In the genomic region with DNA sequence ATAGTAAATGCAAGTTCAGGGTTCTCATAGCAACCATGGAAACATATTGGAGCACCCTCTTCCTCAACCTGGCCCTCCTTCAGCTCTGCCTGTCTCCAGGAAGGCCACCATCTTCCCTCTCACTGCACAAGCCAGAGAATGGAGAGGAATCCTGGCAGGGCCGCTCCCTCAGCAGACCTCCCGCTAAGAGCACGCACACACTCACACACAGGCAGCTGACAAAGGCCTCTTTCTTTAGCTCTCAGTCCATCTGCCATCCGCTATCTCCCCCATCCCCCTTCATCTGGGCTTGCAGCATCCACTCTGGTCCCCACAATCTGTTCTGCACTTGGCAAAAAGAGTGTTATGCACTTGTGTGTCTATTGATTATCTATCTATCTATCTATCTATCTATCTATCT, we compare ENCODE assay signal across 8 mouse cellular contexts. TPM values are rescaled to one million over a fixed set of nuclear protein-coding genes. Genes with fewer than 3 reads are reported as not detected.
DNase-seq lines count a peak whose midpoint lies in the region; ATAC-seq and TF ChIP-seq lines count a peak whose summit lies in the region.

No protein-coding gene starts in this region.

- intact Hi-C loops in heart, postnatal 25 days (cut with DNase I): no loop called here

- H3K36me3 ChIP-seq in hindbrain, postnatal 0 days (ENCODE audit: insufficient read depth, low read length): no peaks in the 10 kb centered on the region
- no peaks in the 10 kb centered on the region for H3K36me3 ChIP-seq in midbrain, embryonic 12.5 days

- H3K27me3 ChIP-seq in hindbrain, postnatal 0 days (ENCODE audit: insufficient read depth, low read length): no peaks in the 10 kb centered on the region
- no peaks in the 10 kb centered on the region for H3K27me3 ChIP-seq in midbrain, embryonic 12.5 days

- TF ChIP-seq CTCF in hindbrain, postnatal 0 days (IDR thresholded peaks at IDR 0.05; ENCODE audit: low read depth): no peak

- peak; percentile 67 for DNase-seq in heart, adult 11 months
- DNase-seq in heart, postnatal 25 days (ENCODE audit: low spot score): no peak
- peak; percentile 75 for DNase-seq in hindbrain, postnatal 0 days (ENCODE audit: low spot score)
- no peak for DNase-seq in thymus, postnatal 0 days (ENCODE audit: low spot score)
- no peak for DNase-seq in gastrocnemius, adult 8-10 months (ENCODE audit: low spot score in 2 of 2)
- no peak for DNase-seq in spleen, adult 18-20 months

- H3K27ac ChIP-seq in hindbrain, postnatal 0 days: peak overlapping the region; percentile 71
- no peak overlapping the region; the same call in 1 of the 2 replicates for H3K27ac ChIP-seq in midbrain, embryonic 12.5 days (replicated peaks)

- H3K4me1 ChIP-seq in hindbrain, postnatal 0 days (ENCODE audit: insufficient read depth, low read length): 0 out of 2 replicates have a peak, but pooled peaks cover 9% of the 10 kb centered on the region
- no peaks in the 10 kb centered on the region for H3K4me1 ChIP-seq in midbrain, embryonic 12.5 days

- H3K9ac ChIP-seq in hindbrain, postnatal 0 days (replicated peaks; ENCODE audit: low read length): no peak overlapping the region
- H3K9ac ChIP-seq in midbrain, embryonic 12.5 days (replicated peaks): no peak overlapping the region

- H3K4me3 ChIP-seq in hindbrain, postnatal 0 days (ENCODE audit: low read length): no peak overlapping the region
- no peak overlapping the region for H3K4me3 ChIP-seq in midbrain, embryonic 12.5 days

- ATAC-seq in hindbrain, postnatal 0 days: peak; percentile 88
- ATAC-seq in midbrain, embryonic 12.5 days (ENCODE audit: low FRiP score, low read depth): peak; percentile 81
- no peak for ATAC-seq in inflammation-experienced regulatory T-cells, adult 6 months

- WGBS in hindbrain, postnatal 0 days: 18% methylated on average over 4 of the region's 4 CpGs
- 43% methylated on average over 4 of the region's 4 CpGs for WGBS in midbrain, embryonic 12.5 days

- H3K9me3 ChIP-seq in hindbrain, postnatal 0 days (ENCODE audit: low read length): no peaks in the 10 kb centered on the region
- H3K9me3 ChIP-seq in midbrain, embryonic 12.5 days: no peaks in the 10 kb centered on the region

- H3K4me2 ChIP-seq in hindbrain, postnatal 0 days (ENCODE audit: low read depth, low read length): no peak overlapping the region
- H3K4me2 ChIP-seq in midbrain, embryonic 12.5 days (replicated peaks): no peak overlapping the region

RNA-seq across cellular contexts. Expression of gene Apba2, which starts 50.1 kb away (rescaled TPM):
- total RNA-seq in heart, postnatal 25 days (2021): under 1 TPM; 0.44 to 0.87 TPM
- 474 and 567 TPM in 2 replicates for total RNA-seq in hindbrain, postnatal 0 days (2014; rRNA removed)
- polyA plus RNA-seq in hindbrain, postnatal 0 days (2015; fragmentation: Nextera tagmentation; extraction: Ambion mirVana): 180 and 181 TPM in 2 replicates
- 120 and 125 TPM in 2 replicates for polyA plus RNA-seq in midbrain, embryonic 12.5 days (2016; fragmentation: Nextera tagmentation; extraction: Ambion mirVana)
- polyA plus RNA-seq in thymus, postnatal 0 days (2015; fragmentation: Nextera tagmentation; extraction: Ambion mirVana): 4.3 and 5.5 TPM in 2 replicates
- polyA plus RNA-seq in inflammation-experienced regulatory T-cells, adult 6 months (2017; shearing (Covaris generic)): not detected
- under 1 TPM in 2 of 4 experiments, not detected in 2; 0.31 to 0.32 TPM for total RNA-seq in gastrocnemius, adult 8-10 months (2022)

RNA-seq across cellular contexts. Expression of gene Mcee, which starts 59.0 kb away (rescaled TPM):
- 100 to 1,000 TPM; 181 to 187 TPM for total RNA-seq in heart, postnatal 25 days (2021)
- total RNA-seq in hindbrain, postnatal 0 days (2014; rRNA removed): 12.9 and 27.0 TPM in 2 replicates
- polyA plus RNA-seq in hindbrain, postnatal 0 days (2015; fragmentation: Nextera tagmentation; extraction: Ambion mirVana): 62.5 and 69.8 TPM in 2 replicates
- polyA plus RNA-seq in midbrain, embryonic 12.5 days (2016; fragmentation: Nextera tagmentation; extraction: Ambion mirVana): 34.6 and 34.9 TPM in 2 replicates
- polyA plus RNA-seq in thymus, postnatal 0 days (2015; fragmentation: Nextera tagmentation; extraction: Ambion mirVana): 55.6 and 58.3 TPM in 2 replicates
- polyA plus RNA-seq in inflammation-experienced regulatory T-cells, adult 6 months (2017; shearing (Covaris generic)): 10 to 100 TPM; 18.8 to 22.3 (median 21.0) TPM
- total RNA-seq in gastrocnemius, adult 8-10 months (2022): 100 to 1,000 TPM in 2 of 4 experiments, 10 to 100 TPM in 2; 83.5 to 107 (median 94.3) TPM

RNA-seq across cellular contexts. Expression of gene Mphosph10, which starts 59.4 kb away (rescaled TPM):
- total RNA-seq in heart, postnatal 25 days (2021): 10 to 100 TPM; 12.2 to 14.7 TPM
- 6.0 and 6.4 TPM in 2 replicates for total RNA-seq in hindbrain, postnatal 0 days (2014; rRNA removed)
- polyA plus RNA-seq in hindbrain, postnatal 0 days (2015; fragmentation: Nextera tagmentation; extraction: Ambion mirVana): 20.5 and 22.5 TPM in 2 replicates
- 42.2 and 43.0 TPM in 2 replicates for polyA plus RNA-seq in midbrain, embryonic 12.5 days (2016; fragmentation: Nextera tagmentation; extraction: Ambion mirVana)
- polyA plus RNA-seq in thymus, postnatal 0 days (2015; fragmentation: Nextera tagmentation; extraction: Ambion mirVana): 46.5 and 49.1 TPM in 2 replicates
- polyA plus RNA-seq in inflammation-experienced regulatory T-cells, adult 6 months (2017; shearing (Covaris generic)): 10 to 100 TPM; 47.1 to 57.7 (median 56.0) TPM
- 10 to 100 TPM; 13.8 to 22.1 (median 17.4) TPM for total RNA-seq in gastrocnemius, adult 8-10 months (2022)

Comparison
In these comparisons a context has a peak if more than half of its experiments do, and no peak if none do; other contexts are left out.
1. DNase-seq: peak in heart, adult 11 months (single experiment) and hindbrain, postnatal 0 days (single experiment); none in heart, postnatal 25 days (single experiment), thymus, postnatal 0 days (single experiment), gastrocnemius, adult 8-10 months (0 of 2) and spleen, adult 18-20 months (0 of 2).
2. RNA of gene Apba2, which starts 50.1 kb away (polyA plus RNA-seq): 180 to 181 TPM in hindbrain, postnatal 0 days and 120 to 125 TPM in midbrain, embryonic 12.5 days; 4.3 to 5.5 TPM in thymus, postnatal 0 days and not detected in inflammation-experienced regulatory T-cells, adult 6 months; every median in the first group is over 10 times any median in the second.